Mouse (Mus musculus): Measurements from ENCODE around the gene Sptan1.

DNA sequence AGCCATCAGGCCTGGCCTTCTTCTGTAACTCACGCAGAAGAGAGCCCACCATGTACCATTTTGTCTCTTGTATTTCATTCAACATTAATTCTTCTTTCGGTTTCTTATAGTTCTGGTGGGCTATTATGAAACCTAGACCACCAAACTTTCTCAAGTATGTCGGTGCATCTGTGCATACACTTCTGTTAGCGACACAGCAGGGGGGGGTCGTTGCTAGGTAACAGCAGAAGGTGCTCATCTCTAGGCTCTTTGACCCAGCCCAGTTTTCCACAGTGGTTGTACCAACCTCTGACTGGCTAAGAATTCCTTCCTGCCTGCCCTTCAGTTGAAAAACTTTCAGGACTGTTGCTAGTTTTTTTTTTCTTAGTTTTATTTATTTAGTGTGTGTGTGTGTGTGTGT is 93.1 kb downstream of the Sptan1 start:
- TF ChIP-seq MAFK (IDR thresholded peaks at IDR 0.05; ENCODE audit: insufficient read depth, low read depth, low read length) (no peak), CHD2 (IDR thresholded peaks at IDR 0.05; ENCODE audit: low read depth, low read length) (no peak), ZC3H11A (IDR thresholded peaks at IDR 0.05; ENCODE audit: borderline replicate concordance, low read depth, low read length) (no peak), ZNF384 (IDR thresholded peaks at IDR 0.05; ENCODE audit: low read depth, low read length) (no peak)
